Mouse (Mus musculus) frontal cortex, postnatal 14 days (tissue): ENCODE measurements around the gene U2surp.
A peak's percentile ranks its signal among the peaks of the same experiment; 100 is the strongest.

Experiments
- DNase-seq, 2 experiments: peaks; one replicate each; pipeline ENCODE4 v3.0.0; 2022; ENCODE audit warnings: low spot score in 2 of 2

Gene U2surp

GRCm38 (mm10) chr9:95511472-95512330 lies at the start of gene U2surp:
U2surp (minus strand) TSS chr9:95511996.
- peak; percentile 94 for DNase-seq

GRCm38 (mm10) chr9:95559936-95560735 lies 48.3 kb upstream of the U2surp start:
- peak; percentile 47 to 53 for DNase-seq

GRCm38 (mm10) chr9:95559059-95559935 lies 47.5 kb upstream of the U2surp start, which contains the start of gene Paqr9:
Paqr9 (plus strand) TSS chr9:95559657.
- DNase-seq, result peak; percentile 30 to 43

DNA sequence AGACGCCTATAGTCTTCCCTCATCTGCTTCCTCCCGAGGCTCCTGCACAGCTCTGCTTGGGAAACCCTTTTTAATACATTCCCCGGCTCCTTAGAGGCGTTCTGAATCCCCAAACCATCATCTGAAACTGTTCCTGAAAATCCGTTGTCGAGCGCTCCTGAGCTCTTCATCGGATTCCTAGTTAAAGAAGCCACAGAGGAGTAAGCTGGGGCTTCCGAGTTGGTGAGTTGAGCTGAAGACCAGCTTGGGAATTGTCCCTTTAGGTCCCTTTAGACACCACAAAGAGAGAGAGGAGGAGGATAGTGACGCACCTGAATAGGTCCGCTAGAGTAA lies 46.9 kb upstream of the U2surp start:
- DNase-seq, result no peak

GRCm38 (mm10) chr9:95557722-95558121 lies 45.9 kb upstream of the U2surp start:
- DNase-seq, result no peak

DNA sequence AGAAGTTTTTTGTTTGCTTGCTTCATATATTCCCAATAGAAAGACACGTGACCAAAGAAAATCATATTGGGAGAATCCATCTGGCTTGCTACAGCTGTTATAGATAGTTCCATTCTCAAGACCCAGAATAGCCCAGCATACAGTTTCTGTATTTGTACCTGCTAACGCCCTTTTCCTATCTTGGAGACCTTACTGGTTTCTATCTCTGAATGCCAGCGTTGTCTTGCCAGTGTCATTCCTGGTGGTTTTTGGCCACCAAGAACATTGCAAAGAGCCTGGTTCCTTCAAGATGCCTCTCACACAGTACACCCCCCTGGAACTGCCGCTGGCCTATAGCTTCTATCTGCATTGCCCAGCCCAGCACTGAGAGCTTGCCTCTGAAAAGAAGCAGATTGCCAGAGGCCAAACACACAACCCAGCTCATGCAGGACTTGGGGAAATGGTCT lies 44.3 kb upstream of the U2surp start:
- DNase-seq, result no peak

- no peak for DNase-seq
Observed at GRCm38 (mm10) chr9:95555233-95555740, 43.5 kb upstream of the U2surp start.

- no peak for DNase-seq
Observed at GRCm38 (mm10) chr9:95554231-95555221, 42.7 kb upstream of the U2surp start.

DNA sequence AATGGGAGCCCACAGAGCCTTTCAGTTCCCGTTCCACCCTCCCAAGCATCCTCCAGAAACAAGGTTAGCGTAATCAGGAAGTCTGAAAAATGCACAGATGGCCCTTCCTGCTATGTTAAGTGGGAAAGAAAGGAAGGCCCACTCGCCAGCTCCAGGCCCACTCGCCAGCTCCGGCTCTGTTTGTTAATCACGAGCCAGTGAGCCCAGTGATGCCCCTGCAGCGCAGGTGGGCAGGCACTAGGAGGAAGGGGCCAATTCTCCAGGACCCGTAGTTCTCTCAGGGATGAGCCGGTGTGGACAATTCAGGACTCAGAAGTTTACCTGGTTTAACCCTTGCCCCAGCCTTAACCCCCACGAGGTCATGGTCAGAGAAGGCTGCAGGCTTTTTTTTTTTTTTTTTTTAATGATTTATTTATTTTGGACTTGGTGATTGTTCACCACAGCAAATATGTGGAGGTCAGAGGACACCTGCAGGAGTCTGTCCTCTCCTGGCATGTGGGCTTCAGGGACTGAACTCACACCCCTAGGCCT lies 40.4 kb upstream of the U2surp start:
- peak in 1 of 2 experiments; percentile 22 for DNase-seq

DNA sequence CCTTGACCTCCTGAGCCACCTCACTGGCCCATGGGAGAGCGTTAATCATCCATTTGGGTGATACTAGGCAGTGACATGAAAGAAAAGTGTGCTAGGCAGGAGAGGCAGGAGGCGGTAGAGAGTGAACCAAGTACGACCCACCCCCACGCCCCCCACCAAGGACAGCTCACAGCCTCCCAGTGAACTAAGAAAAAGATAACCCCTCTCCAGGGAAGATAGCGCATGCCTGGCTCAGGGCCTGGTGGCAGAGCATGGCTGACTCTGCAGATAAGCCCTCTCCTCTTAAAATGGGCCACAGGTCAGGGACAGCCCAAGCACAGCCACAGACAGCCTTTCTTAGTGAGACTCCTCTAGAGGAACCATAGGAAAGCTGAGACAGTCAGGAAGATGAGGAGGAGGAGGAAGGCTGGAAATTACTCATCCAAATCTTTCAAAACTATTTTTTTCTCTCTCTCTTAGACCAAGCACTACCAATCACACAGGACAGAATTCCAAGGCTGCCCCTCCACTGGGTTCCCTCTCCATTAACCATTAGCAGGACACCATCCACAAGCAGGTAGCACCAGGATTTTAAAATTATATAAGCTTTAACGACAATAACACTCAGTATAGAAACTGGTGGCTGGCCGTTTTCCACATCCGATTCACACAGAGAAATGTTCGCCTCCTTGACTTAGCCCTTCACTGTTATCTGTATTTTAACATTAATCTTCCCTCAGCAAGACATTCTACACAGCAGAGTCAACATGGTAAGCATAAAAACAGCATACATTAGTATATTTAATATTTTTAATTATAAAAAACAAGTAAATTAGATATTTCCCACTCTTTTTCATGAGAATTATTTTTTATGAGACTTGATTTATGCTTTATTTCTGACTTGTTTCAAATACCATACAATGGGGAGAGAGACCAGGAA lies 39.3 kb upstream of the U2surp start:
- no peak for DNase-seq

DNA sequence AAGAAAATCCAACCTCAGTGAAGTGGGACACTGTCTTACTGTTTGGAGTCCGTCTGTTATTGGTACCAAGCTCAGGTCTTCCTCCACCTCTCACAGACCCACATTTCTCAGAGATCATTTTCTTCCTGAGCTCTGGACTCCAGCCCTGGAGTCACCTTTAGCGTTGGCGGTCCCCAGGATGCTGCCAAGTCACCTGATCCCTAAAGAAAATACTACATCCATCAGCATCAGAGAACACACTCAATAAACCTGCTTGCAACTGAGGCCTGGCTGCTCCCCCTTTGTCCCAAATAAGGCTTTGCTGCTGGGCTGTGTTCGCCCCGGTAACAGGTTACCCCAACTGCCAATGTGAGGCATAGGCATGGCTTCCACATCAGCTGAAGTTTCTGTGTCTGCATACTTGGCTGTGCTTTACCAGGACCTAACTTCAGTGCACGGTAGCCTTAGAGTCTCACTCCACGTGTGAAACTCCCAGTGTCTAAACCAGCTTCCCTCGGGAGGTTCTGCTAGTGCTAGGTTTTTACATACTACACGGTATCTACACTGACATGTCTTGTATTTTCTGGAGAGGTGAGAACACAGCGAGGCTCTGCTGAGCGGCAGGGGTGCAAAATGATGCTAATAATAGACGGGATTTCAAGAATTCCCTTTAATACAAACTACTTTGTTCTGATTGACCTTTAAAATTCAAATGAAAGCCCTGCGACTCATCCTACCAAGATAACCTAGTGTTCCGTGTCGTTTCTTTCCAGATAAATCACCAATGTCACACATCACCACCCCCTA lies 38.0 kb upstream of the U2surp start:
- no peak for DNase-seq

DNA sequence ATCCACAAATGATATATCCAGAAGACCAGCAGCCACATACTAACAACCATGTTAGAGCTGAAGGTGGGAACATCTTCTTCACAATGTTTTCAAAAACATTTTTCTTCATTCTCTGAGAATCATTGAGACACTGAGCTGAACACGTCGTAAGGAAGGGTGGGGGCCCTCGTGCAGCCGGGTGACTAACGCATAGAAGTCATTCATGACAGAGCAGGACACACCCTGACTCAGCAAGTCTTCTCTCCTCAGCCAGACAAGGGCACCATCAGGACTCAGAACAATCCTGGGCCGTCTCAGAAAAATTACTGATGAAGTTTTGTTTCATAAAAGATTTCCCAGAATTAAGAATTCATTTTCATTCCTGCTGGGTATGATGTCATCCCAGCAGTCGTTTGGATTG lies 34.9 kb upstream of the U2surp start:
- no peak for DNase-seq

- DNase-seq, result no peak
Observed at GRCm38 (mm10) chr9:95544598-95544997, 32.8 kb upstream of the U2surp start.

DNA sequence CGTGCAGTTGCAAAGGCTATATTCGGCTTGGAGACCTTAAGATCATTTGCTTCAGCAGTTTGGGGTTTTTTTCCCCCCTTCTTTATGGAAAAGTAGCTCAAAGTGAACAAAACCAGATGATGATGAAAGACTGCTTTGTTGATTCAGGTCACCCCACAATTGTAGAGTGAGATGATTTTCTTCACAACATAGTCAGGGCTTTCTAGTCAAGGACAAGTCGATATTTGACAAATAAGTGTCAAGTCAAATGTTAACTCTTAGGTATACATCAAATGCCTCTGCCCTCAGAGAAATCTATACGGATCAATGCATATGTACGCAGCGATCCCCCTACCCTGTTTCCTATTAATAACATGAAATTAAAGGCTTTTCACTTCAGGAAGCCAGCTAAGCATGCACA lies 30.7 kb upstream of the U2surp start:
- DNase-seq, result no peak

DNA sequence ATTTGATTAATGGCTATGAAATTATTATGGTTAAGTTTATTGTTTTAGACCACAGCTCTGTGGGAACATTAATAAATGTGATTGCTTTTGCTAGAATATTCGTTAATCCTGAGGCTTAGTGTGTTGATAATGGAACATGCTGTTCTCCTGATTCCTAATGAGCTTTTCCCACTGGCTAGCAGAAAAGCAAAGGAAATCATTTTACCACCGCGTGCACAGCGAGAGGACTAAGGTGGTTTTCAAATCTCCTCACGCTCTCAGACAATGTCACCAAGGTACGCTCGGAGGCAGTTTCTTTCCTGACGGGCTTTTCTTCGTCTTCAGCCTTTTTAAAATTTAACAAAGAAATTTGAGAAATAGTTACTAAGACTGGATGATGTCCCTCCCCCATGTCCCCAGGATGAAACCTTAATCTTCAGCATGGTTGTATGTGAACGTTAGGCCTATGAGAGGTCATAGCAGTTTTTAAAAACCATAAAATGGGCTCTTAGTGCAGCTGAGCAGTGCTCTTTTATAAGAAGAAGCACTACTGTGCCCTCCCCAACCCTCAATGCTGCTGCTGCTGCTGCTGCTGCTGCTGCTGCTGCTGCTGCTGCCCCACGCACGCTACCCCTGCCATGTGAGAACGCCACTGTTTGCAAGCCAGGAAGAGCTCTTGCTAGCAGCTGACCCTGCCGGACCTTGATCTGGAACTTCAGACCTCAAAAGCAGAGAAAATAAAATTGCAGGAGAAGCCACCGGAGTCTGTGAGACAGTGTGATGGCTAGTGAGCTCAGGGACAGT lies 30.0 kb upstream of the U2surp start:
- no peak for DNase-seq

GRCm38 (mm10) chr9:95541208-95541607 lies 29.4 kb upstream of the U2surp start:
- no peak for DNase-seq

GRCm38 (mm10) chr9:95540487-95540886 lies 28.7 kb upstream of the U2surp start:
- no peak for DNase-seq
